Mouse (Mus musculus): ENCODE results near the gene Il1a.
A peak's percentile ranks its signal among the peaks of the same experiment; 100 is the strongest.

The Il1a gene

DNA sequence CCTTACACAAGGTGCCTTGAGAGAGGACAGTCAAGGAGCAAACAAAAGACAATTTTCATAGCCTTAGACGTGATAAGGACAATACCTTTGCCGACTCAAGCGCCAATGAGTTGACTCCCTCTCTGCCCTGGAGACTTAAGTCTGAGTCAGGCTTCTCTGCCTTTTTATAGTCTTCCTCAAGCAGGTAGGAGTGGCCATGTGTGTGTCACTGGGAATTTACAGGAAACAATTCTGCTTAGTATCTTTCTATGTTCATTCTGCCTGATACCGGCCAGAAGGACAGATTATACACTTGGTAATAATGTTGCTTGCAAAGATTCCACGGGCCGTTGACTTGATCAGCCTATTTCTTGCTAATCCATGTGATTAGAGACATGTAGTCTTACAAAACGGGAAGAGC, at the start of gene Il1a:
Gene Il1a, minus strand, starts transcription at position 137 of the 400 bp plus-strand sequence.
- DNase-seq = no peak

DNA sequence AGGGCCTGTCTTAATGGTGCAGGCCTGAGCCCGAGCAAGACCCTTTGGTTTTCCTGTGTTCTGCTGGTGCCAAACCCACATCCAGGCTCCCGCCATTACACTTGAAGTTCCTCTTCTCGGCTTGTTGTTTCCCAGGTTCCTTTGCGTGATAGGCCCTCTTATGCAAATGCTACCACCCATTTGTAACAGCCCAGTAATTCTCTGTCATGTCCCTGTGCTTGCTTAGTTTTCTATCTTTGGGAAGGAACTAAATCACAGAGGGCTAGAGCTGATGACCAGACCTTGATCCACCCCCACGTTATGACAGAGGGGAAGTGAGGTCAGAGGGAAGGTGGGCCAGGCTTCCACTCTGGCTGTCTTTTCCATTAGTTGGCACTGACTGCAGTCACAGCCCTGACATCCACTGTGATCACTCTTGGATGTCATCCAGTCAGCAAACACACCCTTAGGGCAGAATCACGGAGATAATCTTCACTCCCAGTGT, 28.4 kb upstream of the Il1a start:
- no peak for DNase-seq

DNA sequence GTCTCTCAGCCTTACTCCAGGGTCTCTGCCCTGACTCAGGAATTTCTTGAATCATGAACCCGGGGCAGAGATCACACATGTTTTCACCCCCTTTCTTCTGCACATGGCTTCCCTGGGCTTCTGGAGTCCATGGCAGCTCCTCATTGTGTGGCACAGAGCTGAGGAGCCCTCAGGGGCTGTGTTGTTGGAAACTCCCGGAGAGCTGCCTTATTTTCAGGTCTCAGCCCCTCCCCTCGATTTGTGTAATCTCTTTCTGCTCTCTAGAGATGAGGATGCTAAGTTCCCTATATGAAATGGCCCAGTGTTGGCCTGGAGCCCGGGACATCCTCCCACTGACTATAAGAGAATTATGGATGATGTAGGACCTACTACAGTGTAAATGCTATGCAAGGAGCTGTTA, 23.7 kb upstream of the Il1a start:
- no peak for DNase-seq

DNA sequence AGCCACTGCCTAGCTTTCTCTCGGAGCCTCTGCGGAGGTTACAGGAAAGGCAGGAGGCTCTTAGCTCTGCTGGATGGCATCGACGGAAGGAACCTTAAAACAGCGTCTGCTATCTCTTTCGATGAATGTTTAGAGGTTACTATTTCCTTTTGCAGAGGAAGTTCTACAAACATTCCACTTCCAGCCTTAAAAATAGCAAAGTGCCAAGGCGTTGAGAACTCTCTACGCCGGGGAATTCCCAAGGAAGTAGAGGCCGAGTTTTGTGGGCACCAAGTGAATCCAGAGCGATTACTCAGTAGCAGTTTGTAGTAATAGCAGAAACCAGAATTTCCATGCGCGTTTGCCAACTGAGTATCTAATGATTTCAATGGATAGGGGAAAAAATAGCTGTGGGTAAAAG, 20.8 kb upstream of the Il1a start:
- DNase-seq = no peak

DNA sequence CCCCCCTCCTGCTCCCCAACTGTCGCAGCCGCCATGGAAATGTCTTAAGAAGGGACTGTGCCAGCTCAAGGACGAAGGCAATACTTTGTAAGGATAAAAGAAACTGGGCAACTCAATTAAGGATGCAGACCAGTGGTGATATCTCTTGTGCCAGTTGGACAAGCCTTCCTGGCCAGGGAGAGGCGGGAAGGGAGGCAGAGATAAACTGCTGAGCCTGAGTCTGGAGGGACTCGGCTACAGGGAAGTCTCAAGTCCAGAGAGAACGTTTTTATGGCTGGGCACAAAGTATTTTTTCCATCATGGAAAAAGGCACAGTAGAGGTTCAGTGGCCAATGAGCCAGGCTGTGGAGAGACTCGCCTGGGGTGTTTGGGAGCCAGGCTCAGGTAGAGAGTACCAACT, 20.3 kb upstream of the Il1a start:
- no peak for DNase-seq

DNA sequence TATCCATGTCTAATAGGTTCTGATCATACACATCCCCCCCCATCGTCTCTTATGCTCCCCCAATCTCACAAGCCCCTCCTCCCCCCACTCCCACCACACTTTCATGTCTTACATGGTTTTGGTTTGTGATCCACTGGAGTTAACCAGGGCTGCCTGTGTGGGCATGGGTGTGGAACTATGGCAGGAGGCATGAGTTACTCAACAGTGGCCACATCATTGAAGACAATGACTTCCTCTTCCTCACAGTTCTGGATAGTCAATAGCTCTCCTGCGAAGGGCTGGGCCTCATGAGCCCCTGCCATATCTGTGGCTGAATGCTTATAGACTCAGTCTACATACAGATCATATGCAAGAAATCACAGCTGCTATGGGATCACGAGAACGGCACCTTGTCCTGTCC, 18.5 kb upstream of the Il1a start:
- no peak for DNase-seq

DNA sequence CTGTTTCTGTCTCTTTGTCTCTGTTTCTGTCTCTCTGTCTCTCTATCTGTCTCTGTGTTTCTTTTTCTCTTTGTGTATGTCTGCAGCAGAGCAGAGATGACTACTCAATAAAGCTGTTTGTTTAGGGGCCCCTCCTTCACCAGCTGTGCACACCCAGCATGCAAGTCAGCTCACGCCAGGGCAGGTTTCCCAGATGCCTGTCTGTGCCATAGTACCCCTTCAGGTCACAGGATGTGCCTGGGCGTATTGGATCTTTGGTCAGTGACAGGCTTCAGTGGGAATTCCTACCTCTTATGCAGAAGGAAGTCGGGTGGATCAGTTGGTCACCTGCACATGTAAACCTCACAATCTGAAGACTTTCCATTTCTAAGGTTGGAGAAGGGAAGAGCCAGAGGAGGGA, 14.4 kb upstream of the Il1a start:
- no peak for DNase-seq

DNA sequence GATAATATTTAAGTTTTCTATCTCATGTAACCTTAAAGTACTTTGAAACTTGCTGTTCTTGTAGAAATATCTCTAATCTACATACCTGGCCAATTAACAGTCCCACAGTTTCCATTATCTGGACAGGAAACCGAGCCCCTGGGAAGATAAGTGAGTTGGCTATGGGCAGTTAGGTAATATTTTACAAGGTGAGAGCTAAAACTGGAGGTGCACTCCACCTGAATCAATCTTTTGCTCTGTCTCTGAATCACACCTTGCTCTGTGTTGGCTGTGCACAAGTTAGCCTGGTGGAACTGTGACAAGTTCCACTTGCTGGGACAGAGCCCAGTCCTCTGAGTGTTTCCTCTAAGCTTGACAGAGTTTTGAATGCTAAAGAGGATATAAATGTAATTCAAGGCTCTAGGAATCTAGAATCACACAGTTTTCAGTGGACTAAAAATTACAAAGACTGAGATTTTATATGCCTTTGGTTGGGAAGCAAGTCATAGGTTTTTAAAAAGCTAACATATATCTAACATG, 12.4 kb upstream of the Il1a start:
- no peak for DNase-seq

DNA sequence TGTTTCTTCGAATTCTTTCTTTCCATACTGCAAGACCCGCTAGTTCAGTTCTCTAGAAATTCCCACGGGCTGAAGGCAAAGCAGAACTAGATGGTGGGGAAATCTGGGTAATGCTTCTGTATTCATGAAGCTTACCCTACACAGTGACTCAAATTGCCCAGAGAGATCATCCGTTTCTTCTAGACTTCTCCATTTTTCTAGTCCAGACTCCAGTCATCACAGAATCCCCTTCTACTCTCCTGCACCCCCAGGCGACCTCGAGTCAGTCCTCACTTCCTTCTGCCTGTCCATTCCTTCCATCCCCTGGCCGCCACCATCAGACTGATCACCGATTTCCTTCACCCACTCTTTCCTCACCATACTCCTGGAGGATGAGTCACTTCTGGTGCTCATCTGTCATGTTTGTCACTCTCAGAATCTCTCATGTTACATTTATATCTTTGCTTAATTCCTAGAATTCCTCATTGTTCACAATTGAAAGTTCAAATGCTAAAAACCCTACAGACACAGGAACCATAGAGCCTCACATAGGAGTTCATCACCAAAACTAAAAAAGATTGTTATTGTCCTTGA, 10.3 kb upstream of the Il1a start:
- DNase-seq = no peak

DNA sequence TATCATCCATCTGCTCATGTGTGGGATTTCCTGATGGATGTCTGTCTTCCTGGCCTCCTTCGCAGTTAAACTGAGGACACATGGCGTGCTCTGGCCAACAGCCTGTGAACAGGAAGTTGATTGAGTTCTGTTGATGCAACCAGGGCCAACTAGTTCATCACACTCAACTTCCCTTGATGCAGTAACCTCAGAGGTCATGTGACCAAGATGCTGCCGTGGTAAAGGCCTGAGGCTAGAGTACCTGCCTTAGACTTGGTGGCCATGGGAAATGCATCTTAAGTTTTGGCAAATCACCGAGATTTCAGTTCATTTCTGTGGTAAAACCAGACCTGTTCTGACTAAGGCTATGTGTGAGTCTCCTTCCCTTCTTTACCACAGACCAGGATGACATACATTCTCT, 6.1 kb upstream of the Il1a start:
- no peak for DNase-seq

DNA sequence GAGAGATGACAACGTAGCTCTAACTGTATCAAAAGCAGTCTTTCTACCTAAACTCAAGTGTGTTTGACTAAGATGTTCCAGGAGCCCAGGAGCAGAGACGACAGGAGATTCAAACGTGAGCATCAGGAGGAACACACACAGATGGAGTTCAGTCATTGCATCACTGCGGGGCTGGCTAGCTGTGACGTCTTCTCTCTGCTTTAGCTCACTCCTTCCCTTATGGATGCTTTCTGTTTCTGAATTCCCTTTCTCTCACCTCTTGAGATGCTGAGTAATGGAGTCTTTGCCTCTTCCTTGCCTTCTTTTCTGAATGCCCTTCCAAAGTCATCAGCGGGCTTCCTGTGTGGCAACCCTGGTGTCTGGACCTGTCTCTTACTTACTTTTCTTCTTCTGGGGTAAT, 5.1 kb upstream of the Il1a start:
- DNase-seq = no peak

DNA sequence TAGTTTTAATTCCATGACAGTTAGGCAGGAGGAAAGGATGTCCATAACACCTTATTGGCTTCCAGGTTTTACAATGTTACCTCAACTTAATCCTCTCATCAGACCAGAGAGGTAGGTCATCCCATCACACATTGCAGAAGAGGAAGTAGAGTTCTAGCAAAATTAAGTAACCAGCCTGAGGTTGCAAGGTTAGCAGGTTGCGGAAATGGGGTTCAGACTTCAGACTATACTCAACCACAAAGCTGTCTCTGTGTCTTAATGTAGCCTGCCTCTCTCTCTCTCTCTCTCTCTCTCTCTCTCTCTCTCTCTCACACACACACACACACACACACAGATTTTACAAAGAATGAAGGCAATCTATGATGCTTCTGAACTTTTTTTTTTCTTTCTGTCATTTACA, 4.2 kb upstream of the Il1a start:
- no peak for DNase-seq

DNA sequence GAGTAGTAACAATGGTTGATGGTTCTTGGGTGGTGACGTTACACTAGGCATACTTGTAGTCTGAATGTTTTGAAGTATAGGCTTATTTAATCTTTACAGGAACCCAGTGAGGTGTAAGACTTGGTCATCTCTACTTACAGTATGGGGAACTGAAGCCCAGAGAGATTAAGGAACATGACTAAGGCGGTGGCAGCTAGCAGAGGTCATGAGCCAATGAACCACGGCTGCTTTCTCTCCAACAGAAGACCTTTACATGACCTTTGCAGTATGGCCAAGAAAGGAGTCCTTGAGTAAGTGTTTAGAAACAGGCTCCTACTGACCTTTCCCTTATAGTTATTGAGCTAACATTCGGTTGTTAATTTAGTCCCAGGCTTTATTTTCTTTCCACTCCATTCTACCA, 3.8 kb downstream of the Il1a start:
- DNase-seq = no peak

DNA sequence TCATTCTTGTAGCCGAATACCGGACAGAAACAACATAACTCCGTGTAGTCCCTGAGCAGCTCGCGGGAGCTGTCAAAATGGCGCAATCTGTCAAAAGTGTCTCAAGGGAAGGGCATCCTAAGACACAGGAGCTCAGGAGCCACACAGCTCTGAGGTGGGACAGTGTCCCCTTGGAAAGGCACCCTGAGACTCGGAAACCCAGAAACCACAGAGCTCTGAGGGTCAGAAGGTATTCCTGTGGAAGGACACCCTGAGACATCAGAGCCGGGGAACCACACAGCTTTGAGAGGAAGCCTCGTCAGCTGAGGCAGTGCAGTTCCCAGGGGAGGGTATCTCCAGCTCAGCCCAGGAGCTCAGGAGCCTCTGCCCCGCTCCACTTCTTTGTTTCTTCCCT, 12.2 kb downstream of the Il1a start:
- DNase-seq = no peak

DNA sequence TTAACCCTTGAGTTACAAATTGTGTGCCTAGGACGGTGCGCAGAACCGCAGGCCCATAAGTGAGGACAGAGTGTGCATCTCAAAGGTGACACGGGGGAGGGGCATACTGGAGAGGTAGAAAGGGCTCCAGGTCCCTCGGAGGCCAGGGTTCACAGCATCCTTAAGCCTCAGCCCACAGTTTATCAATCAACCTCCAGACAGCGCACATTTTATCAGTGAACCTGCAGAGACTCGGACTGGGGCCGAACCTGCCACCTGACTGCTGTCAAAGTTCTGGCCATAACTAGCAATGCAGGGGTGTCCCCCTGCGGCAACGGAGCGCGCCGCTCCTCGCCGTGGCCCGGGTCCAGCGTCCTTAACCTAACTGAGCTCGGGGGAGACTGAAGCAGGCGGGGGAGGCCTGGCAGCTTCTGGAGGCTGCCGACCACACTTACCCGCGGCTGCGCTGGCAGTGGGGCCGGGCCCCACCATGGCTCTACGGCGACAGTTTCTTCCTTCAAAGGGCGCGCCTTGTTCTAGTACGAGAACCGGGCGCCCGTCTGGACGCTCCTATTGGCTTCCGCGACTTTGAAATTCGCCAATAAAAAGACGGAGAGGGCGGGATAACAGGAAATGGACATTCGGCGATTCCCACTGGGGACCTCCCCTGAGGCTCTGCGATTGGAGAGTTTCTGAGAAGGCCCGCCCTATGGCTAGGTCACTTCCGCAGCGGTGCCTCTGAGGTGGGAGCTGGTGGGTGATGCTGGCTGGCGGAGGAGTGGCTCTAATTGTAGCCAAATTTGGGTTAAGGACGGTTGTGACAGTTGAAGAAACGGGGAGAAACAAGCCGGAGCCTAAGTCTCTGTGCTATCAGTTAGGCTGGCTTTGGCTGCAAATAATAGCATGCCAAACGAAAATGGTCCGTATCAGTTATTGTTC, 12.8 kb downstream of the Il1a start, which contains the start of gene Ckap2l:
Gene Ckap2l, minus strand, starts transcription at position 542 of the 918 bp plus-strand sequence.
- peak; percentile 97 for DNase-seq

DNA sequence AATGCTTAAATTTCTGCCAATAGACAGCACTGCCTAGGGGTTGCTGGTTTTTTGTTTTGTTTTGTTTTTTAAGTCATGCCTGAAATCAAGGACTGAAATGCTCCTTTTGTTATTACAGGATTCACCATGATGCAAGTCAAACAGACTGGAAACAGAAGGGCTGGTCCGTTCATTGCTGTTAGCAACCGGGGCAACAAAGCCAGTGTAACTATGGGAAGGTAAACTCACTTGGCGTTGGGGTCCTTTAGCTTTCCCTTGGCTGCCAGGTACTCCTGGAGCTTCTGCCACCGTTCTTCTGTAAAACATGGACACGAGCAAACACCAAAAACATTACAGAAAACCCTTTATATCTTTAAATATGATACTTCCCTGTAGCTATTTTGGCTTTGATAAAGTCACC, 13.7 kb downstream of the Il1a start:
- no peak for DNase-seq

DNA sequence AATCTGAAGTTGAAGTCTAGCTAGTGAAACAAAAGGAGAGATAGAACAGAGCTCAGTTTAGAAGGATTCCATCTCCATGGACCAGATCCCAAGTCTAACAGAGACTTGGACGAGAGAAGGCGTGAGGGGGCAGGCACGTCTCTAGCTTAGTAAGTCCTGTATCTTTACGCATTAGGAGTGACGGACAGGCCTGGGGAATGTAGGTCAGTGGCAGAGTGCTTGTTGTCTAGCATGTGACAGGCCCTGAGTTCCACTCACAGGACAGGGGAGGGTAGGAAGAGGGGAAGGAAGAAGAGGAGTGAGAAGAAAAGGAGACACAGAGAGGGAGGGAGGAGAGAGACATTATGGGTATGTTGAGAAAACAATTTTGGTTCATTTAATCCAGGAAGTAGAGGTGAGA, 14.7 kb downstream of the Il1a start:
- no peak for DNase-seq

DNA sequence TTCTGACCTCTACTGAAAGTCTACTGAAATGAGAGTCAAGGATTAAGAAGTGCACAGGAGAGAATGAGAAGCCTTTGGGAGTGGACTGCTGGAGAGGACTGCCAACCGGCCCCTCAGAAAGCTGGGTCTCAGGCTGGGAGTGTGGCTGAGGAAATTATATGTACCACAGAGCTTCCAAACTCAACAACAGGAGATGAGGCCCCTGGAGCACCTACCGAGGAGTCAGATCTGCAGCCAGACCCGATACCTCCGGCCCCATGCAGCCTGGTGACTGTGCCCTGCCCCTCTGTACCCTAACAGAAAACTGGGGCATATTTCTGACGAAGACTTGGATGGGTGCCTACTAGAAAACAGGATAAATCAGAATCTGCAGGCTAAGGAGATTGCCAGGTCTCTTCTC, 35.9 kb downstream of the Il1a start:
- no peak for DNase-seq

DNA sequence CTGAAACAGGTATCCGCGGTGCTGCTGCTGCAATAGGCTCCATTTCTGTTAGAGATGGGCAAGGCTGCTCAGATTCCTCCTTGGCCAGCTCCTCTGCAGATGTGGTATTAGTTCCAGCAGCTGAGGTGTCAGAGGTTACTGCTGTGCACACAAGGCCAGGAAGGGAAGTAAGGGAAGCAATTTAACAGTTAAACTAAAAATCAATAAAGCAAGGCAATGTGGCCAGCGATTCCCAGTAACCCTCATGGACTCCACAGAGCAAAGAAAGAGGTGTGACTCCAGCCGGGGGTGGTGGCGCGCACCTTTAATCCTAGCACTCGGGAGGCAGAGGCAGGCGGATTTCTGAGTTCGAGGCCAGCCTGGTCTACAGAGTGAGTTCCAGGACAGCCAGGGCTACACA, 39.2 kb downstream of the Il1a start:
- no peak for DNase-seq

DNA sequence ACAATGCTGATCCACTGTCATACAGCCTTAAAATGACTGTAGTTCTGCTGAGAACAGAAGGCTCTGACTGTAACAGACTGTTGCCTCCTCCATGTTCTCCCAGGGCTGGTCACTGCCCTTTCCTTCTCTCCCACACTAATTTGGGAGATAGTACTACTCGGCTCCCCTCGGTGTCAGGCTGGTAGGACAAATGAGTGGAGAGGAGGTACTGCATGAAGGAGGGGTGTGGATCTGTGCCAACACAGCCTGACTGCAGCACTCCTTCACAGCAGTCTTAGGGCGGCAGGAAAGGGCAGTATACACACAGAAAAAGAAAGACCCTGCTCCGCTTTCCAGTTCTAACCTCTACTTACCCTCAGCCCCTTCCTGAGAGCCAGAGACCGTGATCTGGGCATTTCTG, 39.8 kb downstream of the Il1a start:
- DNase-seq = no peak

DNA sequence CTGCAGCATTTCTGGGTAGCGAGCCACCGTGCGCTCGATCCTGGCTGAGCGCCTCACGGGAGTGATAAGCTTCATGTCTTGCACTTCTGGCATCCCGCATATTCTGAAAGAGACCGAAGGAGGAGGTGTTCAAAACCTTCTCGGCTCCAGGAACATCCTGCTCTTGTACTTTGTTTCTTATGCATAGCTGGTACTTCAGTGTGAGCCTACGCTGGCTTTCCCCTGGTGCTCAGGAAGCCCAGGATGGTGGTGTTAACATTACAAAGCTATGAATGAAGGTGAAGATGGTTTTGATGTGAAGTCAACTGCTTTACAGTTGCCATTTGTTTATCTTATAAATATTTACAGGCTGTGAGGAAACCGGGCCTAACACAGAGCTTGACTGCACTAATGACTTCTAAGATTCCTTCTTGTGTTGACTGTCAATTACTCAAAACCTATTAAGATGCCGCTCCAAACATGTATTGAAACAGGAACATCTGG, 40.6 kb downstream of the Il1a start:
- no peak for DNase-seq

DNA sequence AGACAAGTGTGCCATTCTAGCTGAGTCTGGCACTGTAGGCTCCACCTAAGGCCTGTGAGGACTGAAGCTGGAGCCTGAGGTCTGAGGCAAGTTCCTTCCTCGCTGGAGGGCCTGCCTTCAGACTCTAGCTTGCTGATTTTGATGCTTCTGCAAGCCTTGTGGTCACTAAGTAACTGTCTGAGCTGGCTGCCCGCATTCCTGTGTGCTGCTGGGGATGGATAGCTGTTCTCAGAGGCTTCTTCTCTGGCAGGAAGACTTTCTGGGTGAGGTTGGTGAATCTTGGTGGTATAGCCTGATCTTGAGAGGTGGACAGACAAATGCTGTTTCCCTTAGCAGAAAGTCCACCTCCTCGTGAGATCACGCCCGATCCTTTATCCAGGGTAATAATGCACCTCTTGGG, 42.0 kb downstream of the Il1a start:
- DNase-seq = no peak

DNA sequence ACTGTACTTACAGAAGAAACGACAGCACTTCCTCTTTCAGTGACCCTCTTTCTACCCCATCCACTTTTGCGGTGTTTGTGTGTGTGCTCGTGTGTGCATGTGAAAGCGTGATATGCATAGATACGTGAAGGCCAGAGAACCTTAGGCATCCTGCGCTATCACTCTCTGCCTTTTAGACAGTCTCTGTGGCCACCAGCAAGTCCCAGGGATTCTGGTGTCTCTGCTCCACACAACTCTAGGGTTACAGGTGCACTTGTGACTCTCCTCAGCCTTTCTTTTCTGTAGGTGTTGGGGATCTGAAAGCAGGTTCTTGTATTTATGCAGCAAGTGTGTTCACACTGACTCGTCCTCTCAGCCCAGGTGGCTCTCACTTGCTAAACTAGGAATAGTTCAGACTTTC, 44.5 kb downstream of the Il1a start:
- DNase-seq = no peak

DNA sequence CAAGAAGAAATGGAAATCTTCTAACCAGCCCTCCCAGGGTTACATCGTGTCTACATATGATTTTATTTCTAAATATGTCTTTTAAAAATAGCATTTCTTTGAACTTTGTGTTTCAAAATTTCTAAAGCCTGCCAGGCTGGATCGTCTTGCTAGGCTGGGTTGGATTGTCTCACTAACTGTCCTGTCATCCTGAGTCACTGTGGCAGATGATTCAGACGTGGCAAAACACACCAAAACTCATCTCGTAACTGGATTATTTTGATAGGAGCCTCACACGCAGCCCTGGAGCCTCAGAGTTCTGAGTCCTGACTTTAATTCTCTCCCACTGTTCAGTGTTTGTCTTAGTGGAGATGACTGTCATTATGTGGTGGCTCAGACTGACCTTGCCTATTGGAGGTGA, 46.7 kb downstream of the Il1a start:
- DNase-seq = no peak

All from cerebellum, adult 11 months (tissue).